Mouse (Mus musculus): ENCODE results near the gene Sf3a2. TPM values are rescaled to one million over a fixed set of nuclear protein-coding genes. Genes with fewer than 3 reads are reported as not detected.

Sf3a2 gene
- polyA plus RNA-seq, 1 experiment from 2014 or later: 51.2 TPM

- H3K27ac ChIP-seq (ENCODE audit: poor library complexity, severe bottlenecking): peak overlapping the region; percentile 49
- H3K27me3 ChIP-seq (replicated peaks): peaks cover 81% of the 10 kb centered on the region
- peaks cover 31% of the 10 kb centered on the region for H3K4me1 ChIP-seq (replicated peaks)
- ATAC-seq (ENCODE audit: insufficient number of reproducible peaks, low FRiP score): no peak
- 67% methylated on average over 2 of the region's 2 CpGs for WGBS
- H3K4me3 ChIP-seq: no peak overlapping the region
- no peaks in the 10 kb centered on the region for H3K36me3 ChIP-seq
- 0 out of 2 replicates have a peak overlapping the region, but pooled peaks have one; percentile 8 for H3K4me2 ChIP-seq
- H3K9me3 ChIP-seq (replicated peaks): peaks cover 13% of the 10 kb centered on the region; the same call in 1 of the 2 replicates
- no peak overlapping the region for H3K9ac ChIP-seq
Measured at GRCm38 (mm10) chr10:80838346-80838912, 40.4 kb downstream of the Sf3a2 start.

DNA sequence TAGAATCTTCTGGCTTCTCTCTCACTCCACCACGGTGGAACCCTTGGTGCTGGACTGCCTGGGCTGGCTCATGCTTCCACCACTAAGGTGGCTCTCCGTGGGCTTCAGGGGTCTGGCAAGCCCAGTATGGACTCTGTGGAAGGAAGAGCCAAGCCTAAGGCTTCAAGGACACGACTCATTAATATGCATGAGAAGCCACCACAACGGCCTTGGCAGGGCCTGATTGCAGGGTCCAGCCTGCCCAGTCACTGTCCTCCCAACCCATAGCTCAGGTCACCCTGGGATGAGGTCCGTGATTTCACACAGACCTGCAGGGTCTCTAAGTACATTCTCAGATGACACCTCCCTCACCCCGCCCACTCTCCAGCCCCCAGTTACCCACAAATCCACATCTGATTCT lies 41.9 kb downstream of the Sf3a2 start:
- no peak overlapping the region for H3K9ac ChIP-seq
- no peaks in the 10 kb centered on the region for H3K36me3 ChIP-seq
- no peak overlapping the region for H3K4me2 ChIP-seq
- WGBS: 61% methylated on average over 6 of the region's 6 CpGs
- no peak overlapping the region for H3K27ac ChIP-seq (ENCODE audit: poor library complexity, severe bottlenecking)
- no peak overlapping the region for H3K4me3 ChIP-seq
- H3K9me3 ChIP-seq (replicated peaks): peaks cover 6% of the 10 kb centered on the region; the same call in 1 of the 2 replicates
- peaks cover 81% of the 10 kb centered on the region for H3K27me3 ChIP-seq (replicated peaks)
- H3K4me1 ChIP-seq (replicated peaks): peaks cover 37% of the 10 kb centered on the region
- no peak for ATAC-seq (ENCODE audit: insufficient number of reproducible peaks, low FRiP score)

GRCm38 (mm10) chr10:80841685-80842084 lies 43.7 kb downstream of the Sf3a2 start:
- H3K9ac ChIP-seq: no peak overlapping the region

DNA sequence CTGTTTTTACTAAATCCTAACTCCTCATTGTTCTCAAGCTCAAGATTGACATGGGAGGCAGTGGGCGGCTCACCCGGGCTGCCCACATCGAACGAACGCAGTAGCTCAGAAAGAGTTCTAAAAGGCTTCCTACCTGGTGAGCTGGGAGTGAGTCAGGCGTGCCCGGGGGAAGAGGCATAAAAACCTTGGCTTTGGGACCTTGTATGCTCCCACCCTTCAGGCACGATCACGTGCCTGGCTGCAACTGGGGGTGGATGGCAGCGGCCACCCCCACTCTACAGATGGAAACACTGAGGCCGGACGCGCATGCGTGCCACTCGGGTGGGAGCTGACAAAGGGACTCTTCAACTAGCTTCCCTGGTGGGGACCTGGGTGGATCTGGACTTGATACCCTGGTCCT lies 44.3 kb downstream of the Sf3a2 start:
- H3K9me3 ChIP-seq (replicated peaks): no peaks in the 10 kb centered on the region
- no peak overlapping the region for H3K27ac ChIP-seq (ENCODE audit: poor library complexity, severe bottlenecking)
- H3K4me1 ChIP-seq (replicated peaks): peaks cover 23% of the 10 kb centered on the region
- WGBS: 78% methylated on average over 15 of the region's 15 CpGs
- H3K9ac ChIP-seq: no peak overlapping the region
- no peaks in the 10 kb centered on the region for H3K36me3 ChIP-seq
- H3K4me3 ChIP-seq: no peak overlapping the region
- no peak for ATAC-seq (ENCODE audit: insufficient number of reproducible peaks, low FRiP score)
- peaks cover 73% of the 10 kb centered on the region for H3K27me3 ChIP-seq (replicated peaks)
- no peak overlapping the region for H3K4me2 ChIP-seq

More at GRCm38 (mm10) chr10:80841685-80842084, 43.7 kb downstream of the Sf3a2 start:
- H3K27ac ChIP-seq (ENCODE audit: poor library complexity, severe bottlenecking): no peak overlapping the region
- H3K27me3 ChIP-seq (replicated peaks): peaks cover 80% of the 10 kb centered on the region
- WGBS: 79% methylated on average over 2 of the region's 2 CpGs
- H3K4me2 ChIP-seq: no peak overlapping the region
- H3K4me3 ChIP-seq: no peak overlapping the region
- no peak for ATAC-seq (ENCODE audit: insufficient number of reproducible peaks, low FRiP score)
- peaks cover 30% of the 10 kb centered on the region for H3K4me1 ChIP-seq (replicated peaks)
- no peaks in the 10 kb centered on the region for H3K36me3 ChIP-seq
- H3K9me3 ChIP-seq (replicated peaks): no peaks in the 10 kb centered on the region

GRCm38 (mm10) chr10:80843087-80843930 lies 45.3 kb downstream of the Sf3a2 start:
- H3K9me3 ChIP-seq (replicated peaks): no peaks in the 10 kb centered on the region
- peaks cover 15% of the 10 kb centered on the region for H3K4me1 ChIP-seq (replicated peaks)
- H3K27me3 ChIP-seq (replicated peaks): peaks cover 65% of the 10 kb centered on the region
- H3K4me3 ChIP-seq: peak overlapping the region; percentile 50
- H3K9ac ChIP-seq: peak overlapping the region; percentile 70
- 11% methylated on average over 32 of the region's 32 CpGs for WGBS
- no peak overlapping the region for H3K27ac ChIP-seq (ENCODE audit: poor library complexity, severe bottlenecking)
- no peak for ATAC-seq (ENCODE audit: insufficient number of reproducible peaks, low FRiP score)
- H3K36me3 ChIP-seq: no peaks in the 10 kb centered on the region
- peak overlapping the region; percentile 88 for H3K4me2 ChIP-seq

DNA sequence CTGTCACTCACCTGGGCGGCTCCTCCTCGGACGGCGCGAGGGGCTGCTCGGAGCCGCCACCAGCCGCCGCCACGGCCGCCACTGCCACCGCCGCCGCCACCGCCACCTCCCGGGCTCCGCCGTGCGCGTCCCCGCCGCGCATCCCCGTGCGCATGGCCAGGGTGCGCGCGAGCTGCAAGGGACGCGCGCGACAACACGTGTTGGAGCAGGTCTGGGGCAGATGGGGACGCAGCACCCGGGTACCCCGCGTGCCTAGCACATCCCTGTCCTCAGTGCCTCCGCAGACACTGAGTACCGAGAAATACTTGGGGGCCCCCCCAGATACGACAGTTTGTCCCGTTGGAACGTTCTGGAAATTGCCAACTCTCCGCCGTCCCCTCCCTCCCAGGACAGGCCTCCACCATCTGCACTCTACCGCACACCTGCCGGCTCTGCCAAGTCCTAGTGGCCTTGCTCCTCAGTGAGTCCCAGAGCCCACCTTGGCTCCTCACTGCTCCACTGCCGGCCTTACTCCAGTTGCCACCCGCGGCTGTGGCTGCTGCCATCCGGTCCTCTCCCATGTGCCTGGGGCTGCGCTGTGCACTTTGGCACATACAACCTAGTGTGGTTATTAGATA lies 46.0 kb downstream of the Sf3a2 start, which contains the start of gene Lingo3:
Lingo3 (minus strand) TSS at position 109 of the 617 bp plus-strand sequence.
- H3K9me3 ChIP-seq (replicated peaks): no peaks in the 10 kb centered on the region
- H3K27ac ChIP-seq (ENCODE audit: poor library complexity, severe bottlenecking): no peak within 1 kb of the TSS
- H3K27me3 ChIP-seq (replicated peaks): peaks cover 64% of the 10 kb centered on the region
- peak within 1 kb of the TSS; percentile 50 for H3K4me3 ChIP-seq
- peak within 1 kb of the TSS; percentile 88 for H3K4me2 ChIP-seq
- H3K9ac ChIP-seq: peak within 1 kb of the TSS; percentile 70
- 5% methylated on average over 43 of the region's 51 CpGs for WGBS
- H3K4me1 ChIP-seq (replicated peaks): peaks cover 18% of the 10 kb centered on the region
- H3K36me3 ChIP-seq: no peaks in the 10 kb centered on the region
- ATAC-seq (ENCODE audit: insufficient number of reproducible peaks, low FRiP score): no peak

DNA sequence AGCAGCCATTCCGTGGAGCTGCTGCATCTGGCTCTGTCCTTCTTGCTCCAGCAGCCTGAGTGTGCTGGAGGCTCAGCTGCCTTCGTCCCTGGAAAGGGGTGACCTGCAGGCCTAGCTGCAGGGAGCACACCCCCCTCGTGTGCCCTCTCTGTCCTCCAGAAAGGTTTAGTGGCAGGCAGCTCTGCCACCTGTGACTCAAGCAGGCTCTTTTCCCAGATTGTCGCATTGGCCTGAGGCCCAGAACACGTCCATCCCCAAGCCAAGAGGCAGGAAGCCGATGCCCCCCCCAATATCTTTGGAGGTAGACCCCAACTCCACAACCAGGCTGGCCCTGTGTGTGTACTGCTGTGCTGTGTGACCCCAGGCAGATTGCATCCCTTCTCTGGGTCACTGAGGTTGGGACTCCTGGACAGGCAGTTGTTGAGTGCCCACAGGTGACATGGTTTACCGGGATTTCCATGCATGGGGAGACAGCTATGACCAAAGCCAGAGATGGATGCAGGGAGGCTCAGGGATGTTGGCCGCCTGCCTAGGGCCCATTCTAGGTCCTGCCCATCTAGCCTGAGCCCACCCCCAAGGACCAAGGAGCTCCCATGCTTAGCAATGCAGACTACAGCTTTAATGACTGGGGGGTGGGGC lies 47.2 kb downstream of the Sf3a2 start:
- Histone ChIP-seq H3K4me2 (no peak overlapping the region), H3K27ac (ENCODE audit: poor library complexity, severe bottlenecking) (no peak overlapping the region), H3K9ac (no peak overlapping the region), H3K27me3 (replicated peaks) (peaks cover 59% of the 10 kb centered on the region), H3K9me3 (replicated peaks) (no peaks in the 10 kb centered on the region), H3K4me3 (no peak overlapping the region), H3K36me3 (0 out of 2 replicates have a peak, but pooled peaks cover under 1% of the 10 kb centered on the region), H3K4me1 (replicated peaks) (peaks cover 18% of the 10 kb centered on the region)
- no peak for ATAC-seq (ENCODE audit: insufficient number of reproducible peaks, low FRiP score)
- WGBS: 59% methylated on average over 8 of the region's 8 CpGs

DNA sequence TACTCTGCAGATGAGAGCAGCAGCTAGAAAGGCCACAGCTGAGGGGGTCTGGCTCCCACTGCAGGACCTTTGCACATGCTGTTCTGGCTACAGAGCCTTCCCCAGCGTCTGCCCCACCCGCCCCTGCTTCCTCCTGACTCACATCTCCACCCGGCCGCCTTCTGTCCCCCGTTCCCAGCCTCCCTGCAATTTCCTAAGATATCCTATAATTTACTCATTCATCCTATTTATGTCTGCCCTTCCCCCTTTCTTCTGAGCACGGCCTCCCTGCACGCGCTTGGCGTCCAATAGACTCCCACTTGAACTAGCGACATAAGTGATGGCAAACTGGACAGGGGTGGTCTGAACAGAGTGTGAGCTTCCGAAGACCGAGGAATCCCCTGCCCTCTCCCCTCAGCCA lies 47.7 kb downstream of the Sf3a2 start:
- Histone ChIP-seq H3K4me2 (no peak overlapping the region), H3K4me1 (replicated peaks) (peaks cover 18% of the 10 kb centered on the region), H3K9me3 (replicated peaks) (no peaks in the 10 kb centered on the region), H3K9ac (no peak overlapping the region), H3K4me3 (no peak overlapping the region), H3K27me3 (replicated peaks) (peaks cover 58% of the 10 kb centered on the region), H3K36me3 (0 out of 2 replicates have a peak, but pooled peaks cover 5% of the 10 kb centered on the region), H3K27ac (ENCODE audit: poor library complexity, severe bottlenecking) (no peak overlapping the region)
- WGBS: 73% methylated on average over 12 of the region's 12 CpGs
- no peak for ATAC-seq (ENCODE audit: insufficient number of reproducible peaks, low FRiP score)

GRCm38 (mm10) chr10:80848571-80848970 lies 50.6 kb downstream of the Sf3a2 start:
- Histone ChIP-seq H3K27me3 (replicated peaks) (peaks cover 30% of the 10 kb centered on the region), H3K9ac (no peak overlapping the region), H3K27ac (ENCODE audit: poor library complexity, severe bottlenecking) (no peak overlapping the region), H3K9me3 (replicated peaks) (no peaks in the 10 kb centered on the region), H3K4me2 (no peak overlapping the region), H3K36me3 (peaks cover 29% of the 10 kb centered on the region), H3K4me1 (replicated peaks) (peaks cover 15% of the 10 kb centered on the region), H3K4me3 (no peak overlapping the region)
- peak; percentile 56; the same call in 1 of the 2 replicates for ATAC-seq (ENCODE audit: insufficient number of reproducible peaks, low FRiP score)
- 9% methylated on average over 10 of the region's 10 CpGs for WGBS
